Mouse (Mus musculus) lung, embryonic 14.5 days (tissue): ENCODE results near the gene Tpcn1. TPM values are rescaled to one million over a fixed set of nuclear protein-coding genes. Genes with fewer than 3 reads are reported as not detected.

Source experiments
- ATAC-seq: fragments of 200-750 bp; cut with Nextera tagmentation; 2 replicates; pipeline ENCODE4 v1.8.0; 2017; ENCODE audit warnings: mild to moderate bottlenecking, moderate TSS enrichment, moderate library complexity; ENCODE audit not compliant: insufficient read depth
- DNase-seq: peaks from one replicate; pipeline ENCODE4 v3.0.0-alpha.2; 2015
- H3K27ac ChIP-seq: fragments of 300-500 bp; sonication (generic); 2 replicates; pipeline ENCODE4 v1.5.1; 2014; ENCODE audit warnings: low read depth, mild to moderate bottlenecking, moderate library complexity
- H3K27me3 ChIP-seq: fragments of 300-500 bp; sonication (generic); 2 replicates; pipeline ENCODE4 v1.6.1; 2014; ENCODE audit warnings: low read length, control low read depth; ENCODE audit not compliant: insufficient read depth
- H3K36me3 ChIP-seq: fragments of 300-500 bp; sonication (generic); 2 replicates; pipeline ENCODE4 v1.6.1; 2014; ENCODE audit warnings: control low read depth; ENCODE audit not compliant: insufficient read depth
- H3K4me1 ChIP-seq: fragments of 300-500 bp; sonication (generic); 2 replicates; pipeline ENCODE4 v1.6.1; 2014; ENCODE audit warnings: antibody characterized with exemption, control low read depth; ENCODE audit not compliant: insufficient read depth
- H3K4me2 ChIP-seq: fragments of 300-500 bp; sonication (generic); 2 replicates; pipeline ENCODE4 v1.6.1; 2014; ENCODE audit warnings: mild to moderate bottlenecking
- H3K4me3 ChIP-seq: fragments of 300-500 bp; sonication (generic); 2 replicates; pipeline ENCODE4 v1.5.1; 2014; ENCODE audit warnings: low read depth, low read length
- H3K9ac ChIP-seq: fragments of 300-500 bp; sonication (generic); 2 replicates; pipeline ENCODE4 v1.6.1; 2014
- H3K9me3 ChIP-seq: fragments of 300-500 bp; sonication (generic); 2 replicates; pipeline ENCODE4 v1.6.1; 2016; ENCODE audit warnings: low read depth, low read length, control low read depth
- CTCF ChIP-seq: IDR thresholded peaks from 2 replicates; pipeline ENCODE4 v1.5.1; 2016; ENCODE audit warnings: antibody characterized with exemption, low read depth
- WGBS: fragments of 180-500 bp; shearing (Covaris S2); extraction: QIAGEN DNeasy Blood & Tissue Kit; methylation state at CpG from one replicate; pipeline ENCODE4 v1.1.7; 2014; 5-methylcytosine and 5-hydroxymethylcytosine counted together
- polyA plus RNA-seq: library from polyadenylated mRNA; unstranded; fragments of >200 nt; fragmentation: Nextera tagmentation; extraction: Ambion mirVana; gene quantifications from 2 replicates; pipeline ENCODE4 v1.2.1, GENCODE M21; 2014

The Tpcn1 gene
- polyA plus RNA-seq, 1 experiment from 2014 or later = 16.5 TPM

- Histone ChIP-seq H3K9me3 (no peaks in the 10 kb centered on the region), H3K4me2 (no peak overlapping the region), H3K9ac (no peak overlapping the region), H3K36me3 (peaks cover 43% of the 10 kb centered on the region; the same call in 1 of the 2 replicates), H3K4me1 (0 out of 2 replicates have a peak, but pooled peaks cover 6% of the 10 kb centered on the region), H3K27ac (peak overlapping the region; percentile 9; the same call in 1 of the 2 replicates), H3K27me3 (no peaks in the 10 kb centered on the region), H3K4me3 (no peak overlapping the region)
- TF ChIP-seq CTCF = no peak
- ATAC-seq = no peak
- WGBS = 82% methylated on average over 13 of the region's 13 CpGs
- DNase-seq = no peak
Observed at GRCm38 (mm10) chr5:120536046-120536445, 52.4 kb downstream of the Tpcn1 start.

- Histone ChIP-seq H3K4me3 (no peak overlapping the region), H3K9ac (no peak overlapping the region)
Observed at GRCm38 (mm10) chr5:120534686-120535075, 53.8 kb downstream of the Tpcn1 start.

GRCm38 (mm10) chr5:120534071-120534685, 54.3 kb downstream of the Tpcn1 start:
- Histone ChIP-seq H3K9ac (no peak overlapping the region), H3K4me2 (no peak overlapping the region), H3K9me3 (no peaks in the 10 kb centered on the region), H3K27ac (peak overlapping the region; percentile 50; the same call in 1 of the 2 replicates), H3K4me1 (0 out of 2 replicates have a peak, but pooled peaks cover 6% of the 10 kb centered on the region), H3K27me3 (no peaks in the 10 kb centered on the region), H3K36me3 (peaks cover 29% of the 10 kb centered on the region; the same call in 1 of the 2 replicates), H3K4me3 (no peak overlapping the region)
- TF ChIP-seq CTCF = no peak
- WGBS = 68% methylated on average over 15 of the region's 15 CpGs
- ATAC-seq (no peak), DNase-seq (no peak)

More at GRCm38 (mm10) chr5:120534686-120535075, 53.8 kb downstream of the Tpcn1 start:
- Histone ChIP-seq H3K4me1 (0 out of 2 replicates have a peak, but pooled peaks cover 6% of the 10 kb centered on the region), H3K4me2 (no peak overlapping the region), H3K27ac (peak overlapping the region; percentile 50; the same call in 1 of the 2 replicates), H3K36me3 (peaks cover 34% of the 10 kb centered on the region; the same call in 1 of the 2 replicates), H3K9me3 (no peaks in the 10 kb centered on the region), H3K27me3 (no peaks in the 10 kb centered on the region)
- ATAC-seq (peak; percentile 57; the same call in 1 of the 2 replicates), DNase-seq (peak; percentile 69)
- 48% methylated on average over 2 of the region's 2 CpGs for WGBS
- no peak for TF ChIP-seq CTCF

DNA sequence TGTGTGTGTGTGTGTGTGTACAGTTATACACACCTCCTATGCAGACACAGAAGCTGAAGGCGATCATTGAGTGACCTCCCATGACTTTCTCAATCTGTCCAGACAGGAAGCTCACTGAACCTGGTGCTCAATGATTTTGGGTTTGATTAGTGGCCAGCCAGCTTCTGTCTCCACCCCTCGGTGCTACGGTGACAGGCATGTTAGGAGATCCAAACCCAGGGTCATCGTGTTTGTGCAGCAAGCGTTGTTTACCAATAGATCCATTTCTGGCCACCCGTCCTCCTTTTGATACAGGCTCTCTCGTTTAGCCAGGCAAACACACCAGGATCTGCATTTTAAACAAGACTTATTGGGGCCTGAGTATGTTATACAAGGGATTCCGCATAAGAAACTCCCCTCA, 56.8 kb downstream of the Tpcn1 start:
- peaks cover 10% of the 10 kb centered on the region; the same call in 1 of the 2 replicates for H3K36me3 ChIP-seq
- H3K9me3 ChIP-seq = no peaks in the 10 kb centered on the region
- H3K27me3 ChIP-seq = no peaks in the 10 kb centered on the region
- no peak for DNase-seq
- 75% methylated on average over 8 of the region's 8 CpGs for WGBS
- ATAC-seq = no peak
- no peak overlapping the region for H3K27ac ChIP-seq
- 0 out of 2 replicates have a peak, but pooled peaks cover 6% of the 10 kb centered on the region for H3K4me1 ChIP-seq
- H3K4me2 ChIP-seq = no peak overlapping the region
- H3K4me3 ChIP-seq = no peak overlapping the region
- no peak for TF ChIP-seq CTCF
- no peak overlapping the region for H3K9ac ChIP-seq

DNA sequence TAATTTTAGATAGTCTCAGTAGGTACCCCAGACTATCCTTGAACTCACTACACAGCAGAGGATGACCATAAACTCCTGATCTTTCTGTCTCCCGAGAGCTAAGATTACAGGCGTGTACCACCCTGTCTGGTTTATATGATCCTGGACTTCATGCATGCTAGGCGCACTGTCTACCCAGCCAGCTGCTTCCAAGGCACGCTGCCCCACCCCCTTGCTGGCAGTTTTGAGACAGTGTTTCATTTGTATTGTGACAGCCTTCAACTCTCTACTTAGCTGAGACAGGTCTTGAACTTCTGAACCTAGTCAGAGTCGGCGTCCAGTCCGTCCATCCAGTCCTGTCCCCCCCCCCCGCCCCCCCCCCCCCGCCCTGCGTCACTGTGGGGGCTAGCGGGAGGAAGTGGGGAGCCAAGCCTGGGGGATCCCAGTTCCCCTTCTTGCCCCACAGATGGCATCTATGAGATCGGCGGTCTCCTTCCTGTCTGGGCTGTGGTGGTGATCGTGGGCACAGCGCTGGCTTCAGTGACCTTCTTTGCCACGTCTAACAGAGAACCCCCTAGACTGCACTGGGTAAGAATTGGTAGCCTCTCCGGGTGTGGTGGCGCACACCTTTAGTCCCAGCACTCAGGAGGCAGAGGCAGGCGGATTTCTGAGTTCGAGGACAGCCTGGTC, 61.0 kb downstream of the Tpcn1 start:
- DNase-seq = no peak
- no peak overlapping the region for H3K9ac ChIP-seq
- TF ChIP-seq CTCF = no peak
- H3K4me2 ChIP-seq = no peak overlapping the region
- H3K4me1 ChIP-seq = no peaks in the 10 kb centered on the region
- no peak for ATAC-seq
- no peaks in the 10 kb centered on the region for H3K9me3 ChIP-seq
- no peaks in the 10 kb centered on the region for H3K27me3 ChIP-seq
- H3K27ac ChIP-seq = no peak overlapping the region
- no peak overlapping the region for H3K4me3 ChIP-seq
- 79% methylated on average over 16 of the region's 20 CpGs for WGBS
- H3K36me3 ChIP-seq = peaks cover 2% of the 10 kb centered on the region; the same call in 1 of the 2 replicates

- TF ChIP-seq CTCF = no peak
- no peak overlapping the region for H3K9ac ChIP-seq
- no peak overlapping the region for H3K4me2 ChIP-seq
- H3K27ac ChIP-seq = no peak overlapping the region
- DNase-seq (no peak), ATAC-seq (no peak)
- no peaks in the 10 kb centered on the region for H3K36me3 ChIP-seq
- no peaks in the 10 kb centered on the region for H3K9me3 ChIP-seq
- whole genome bisulfite sequencing = 45% methylated on average over 11 of the region's 11 CpGs
- no peak overlapping the region for H3K4me3 ChIP-seq
- H3K27me3 ChIP-seq = no peaks in the 10 kb centered on the region
- no peaks in the 10 kb centered on the region for H3K4me1 ChIP-seq
Observed at GRCm38 (mm10) chr5:120526311-120526710, 62.2 kb downstream of the Tpcn1 start.

DNA sequence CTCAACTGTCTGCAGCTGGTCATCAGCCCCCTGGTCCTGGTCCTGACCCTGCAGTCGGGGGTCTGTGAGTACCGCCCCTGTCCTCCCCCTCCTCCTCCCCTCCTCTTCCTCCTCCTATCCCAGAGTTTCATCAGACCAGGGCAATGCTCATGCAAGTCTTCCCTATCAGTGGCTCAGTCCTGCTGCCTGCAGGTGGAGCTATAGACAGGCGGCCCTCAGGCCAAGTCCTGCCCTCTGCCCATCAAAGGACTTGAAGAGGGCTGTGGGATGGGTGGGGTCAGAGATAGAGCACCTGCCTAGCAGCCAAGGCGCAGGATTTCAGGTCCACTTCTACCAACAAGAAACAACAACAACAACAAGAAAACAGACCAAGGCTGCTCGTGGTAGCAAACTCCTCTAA, 62.7 kb downstream of the Tpcn1 start:
- DNase-seq (peak; percentile 26), ATAC-seq (no peak)
- 30% methylated on average over 5 of the region's 5 CpGs for WGBS
- no peak overlapping the region for H3K4me3 ChIP-seq
- no peak overlapping the region for H3K4me2 ChIP-seq
- H3K36me3 ChIP-seq = no peaks in the 10 kb centered on the region
- TF ChIP-seq CTCF = peak; percentile 57
- no peaks in the 10 kb centered on the region for H3K4me1 ChIP-seq
- H3K27me3 ChIP-seq = no peaks in the 10 kb centered on the region
- no peak overlapping the region for H3K27ac ChIP-seq
- no peak overlapping the region for H3K9ac ChIP-seq
- no peaks in the 10 kb centered on the region for H3K9me3 ChIP-seq
